Mouse (Mus musculus): ENCODE data around the gene Wdfy1.

DNA sequence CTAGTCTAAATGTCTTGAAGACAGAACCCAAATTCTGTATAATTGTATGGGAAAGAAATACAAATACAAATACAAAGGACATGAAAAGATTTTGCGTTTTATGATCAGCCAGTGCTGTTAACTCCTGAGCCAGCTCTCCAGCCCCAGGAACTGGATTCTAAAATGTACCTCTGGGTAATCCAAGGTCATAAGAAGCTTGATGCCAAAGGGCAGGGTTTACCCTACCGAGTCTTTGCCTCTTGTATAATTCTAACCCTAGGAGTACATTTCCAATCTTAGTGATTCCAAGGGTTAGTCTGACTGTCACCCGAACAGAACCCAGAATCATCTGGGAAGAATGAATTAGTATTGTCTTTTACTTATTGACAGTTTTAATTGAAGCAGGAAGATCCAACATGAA, 39.5 kb upstream of the Wdfy1 start:
- TF ChIP-seq CTCF (IDR thresholded peaks at IDR 0.05; ENCODE audit: borderline replicate concordance, extremely low read depth, insufficient read depth, insufficient read length) (no peak), POLR2A (IDR thresholded peaks at IDR 0.05; ENCODE audit: borderline replicate concordance, extremely low read depth, insufficient read depth, insufficient read length, poor library complexity, severe bottlenecking) (no peak)

Measured in brain, embryonic 14.5 days (tissue).